Mouse (Mus musculus) embryonic facial prominence, embryonic 12.5 days (tissue): Measurements from ENCODE around the gene Ablim1. TPM values are rescaled to one million over a fixed set of nuclear protein-coding genes. Genes with fewer than 3 reads are reported as not detected.

Experiments used
- ATAC-seq: fragments of 200-750 bp; cut with Nextera tagmentation; 2 replicates; pipeline ENCODE4 v1.8.0; 2017; ENCODE audit not compliant: insufficient number of reproducible peaks, insufficient read depth, low FRiP score, low TSS enrichment
- H3K27ac ChIP-seq: fragments of 300-500 bp; sonication (generic); 2 replicates; pipeline ENCODE4 v1.5.1; 2016; ENCODE audit warnings: mild to moderate bottlenecking
- H3K27me3 ChIP-seq: fragments of 300-500 bp; sonication (generic); 2 replicates; pipeline ENCODE4 v1.6.1; 2016; ENCODE audit warnings: mild to moderate bottlenecking, moderate library complexity
- H3K36me3 ChIP-seq: fragments of 300-500 bp; sonication (generic); 2 replicates; pipeline ENCODE4 v1.6.1; 2016; ENCODE audit warnings: mild to moderate bottlenecking
- H3K4me1 ChIP-seq: fragments of 300-500 bp; sonication (generic); 2 replicates; pipeline ENCODE4 v1.6.1; 2016
- H3K4me2 ChIP-seq: fragments of 300-500 bp; sonication (generic); replicated peaks from 2 replicates; pipeline ENCODE4 v1.6.1; 2016; ENCODE audit warnings: mild to moderate bottlenecking, moderate library complexity
- H3K4me3 ChIP-seq: fragments of 300-500 bp; sonication (generic); 2 replicates; pipeline ENCODE4 v1.5.1; 2016; ENCODE audit warnings: mild to moderate bottlenecking
- H3K9ac ChIP-seq: fragments of 300-500 bp; sonication (generic); 2 replicates; pipeline ENCODE4 v1.6.1; 2016; ENCODE audit warnings: mild to moderate bottlenecking, moderate library complexity
- H3K9me3 ChIP-seq: fragments of 300-500 bp; sonication (generic); 2 replicates; pipeline ENCODE4 v1.6.1; 2016; ENCODE audit warnings: mild to moderate bottlenecking, moderate library complexity
- WGBS: fragments of 180-500 bp; shearing (Covaris S2); methylation state at CpG from one replicate; pipeline ENCODE4 v1.1.7; 2016; 5-methylcytosine and 5-hydroxymethylcytosine counted together
- polyA plus RNA-seq: library from polyadenylated mRNA; unstranded; fragments of >200 nt; fragmentation: Nextera tagmentation; extraction: Ambion mirVana; gene quantifications from 2 replicates; pipeline ENCODE4 v1.2.1, GENCODE M21; 2016

Gene Ablim1
- polyA plus RNA-seq, 1 experiment from 2014 or later: 32.0 TPM

DNA sequence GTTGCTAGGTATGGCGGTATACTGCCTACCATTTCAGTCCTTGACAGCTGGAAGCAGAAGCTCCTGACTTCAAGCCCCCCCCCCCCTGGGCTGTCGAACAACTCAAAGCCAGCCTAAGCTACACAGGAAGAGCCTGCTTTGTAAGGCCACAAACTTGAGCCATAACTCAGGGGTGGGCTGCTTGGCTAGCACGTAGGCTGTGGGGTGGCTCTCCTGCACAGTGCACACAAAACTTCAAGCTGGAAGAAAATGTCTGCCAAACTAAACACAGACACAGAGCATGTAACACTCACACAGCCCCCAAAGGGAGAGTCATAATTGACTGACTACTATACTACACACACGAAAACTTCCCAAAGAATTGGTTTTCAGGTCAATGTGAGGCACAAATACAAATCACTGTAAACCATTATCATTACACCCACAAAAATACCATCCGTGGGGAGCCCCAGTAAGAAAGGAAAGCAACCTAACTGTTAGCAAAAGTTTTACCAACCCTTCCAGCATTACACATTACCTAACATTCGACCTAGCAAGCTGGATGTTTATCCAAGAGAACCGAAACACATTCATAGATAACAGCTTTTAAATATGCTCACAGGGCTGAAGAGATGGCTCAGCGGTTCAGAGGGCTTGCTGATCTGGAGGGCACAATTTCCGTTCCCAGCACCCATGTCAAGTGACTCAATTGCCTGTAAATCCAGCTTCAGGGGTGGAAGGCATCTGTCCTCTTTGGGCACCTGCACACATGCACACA lies 61.8 kb downstream of the Ablim1 start:
- Histone ChIP-seq H3K27me3 (no peaks in the 10 kb centered on the region), H3K36me3 (no peaks in the 10 kb centered on the region), H3K4me2 (no peak overlapping the region), H3K9ac (no peak overlapping the region), H3K4me1 (peaks cover 7% of the 10 kb centered on the region; the same call in 1 of the 2 replicates), H3K27ac (no peak overlapping the region; the same call in 1 of the 2 replicates), H3K9me3 (no peaks in the 10 kb centered on the region), H3K4me3 (no peak overlapping the region)
- no peak for ATAC-seq
- WGBS: 65% methylated on average over 9 of the region's 9 CpGs

DNA sequence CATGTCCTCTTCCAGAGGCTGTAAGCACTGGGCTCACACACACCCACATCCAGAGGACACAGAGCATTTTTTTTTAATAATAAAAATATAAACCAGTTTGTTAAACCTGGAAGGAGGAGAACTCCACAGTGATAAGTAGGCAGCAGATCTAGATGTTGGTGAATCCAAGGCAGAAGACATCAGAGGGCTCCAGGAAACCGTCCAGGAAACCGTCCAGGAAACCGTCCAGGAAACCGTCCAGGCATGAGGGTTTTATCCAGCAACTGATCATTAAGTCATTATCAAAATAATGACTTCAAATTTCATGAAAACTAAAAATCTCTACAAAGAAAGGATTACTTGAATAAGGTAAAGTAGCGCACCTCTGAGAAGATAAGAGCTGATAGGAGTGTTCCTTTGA lies 65.9 kb downstream of the Ablim1 start:
- H3K9ac ChIP-seq: no peak overlapping the region
- H3K27ac ChIP-seq: no peak overlapping the region
- no peaks in the 10 kb centered on the region for H3K27me3 ChIP-seq
- no peaks in the 10 kb centered on the region for H3K9me3 ChIP-seq
- no peak overlapping the region for H3K4me2 ChIP-seq
- peaks cover 12% of the 10 kb centered on the region; the same call in 1 of the 2 replicates for H3K4me1 ChIP-seq
- no peak for ATAC-seq
- WGBS: 88% methylated on average over 5 of the region's 5 CpGs
- no peak overlapping the region for H3K4me3 ChIP-seq
- no peaks in the 10 kb centered on the region for H3K36me3 ChIP-seq

DNA sequence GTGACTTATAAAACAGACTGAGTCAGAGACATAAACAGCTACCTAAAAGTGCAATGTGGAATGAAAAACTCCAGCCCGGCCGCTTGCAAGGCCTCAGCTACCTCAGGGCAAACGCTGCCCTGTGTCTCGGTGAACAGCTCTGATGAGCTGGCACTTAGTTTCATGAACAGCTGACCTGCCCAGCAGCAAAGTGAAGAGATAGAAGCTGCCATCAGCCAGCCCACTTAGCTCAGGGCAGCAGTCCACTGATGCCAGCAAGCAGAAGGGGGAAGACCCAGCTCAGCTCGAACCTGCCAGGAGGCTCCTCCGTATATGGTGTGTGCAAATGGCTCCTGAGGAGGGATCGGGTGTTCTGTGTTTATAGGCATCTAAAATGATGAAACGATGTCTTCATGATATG lies 67.5 kb downstream of the Ablim1 start:
- Histone ChIP-seq H3K36me3 (no peaks in the 10 kb centered on the region), H3K4me3 (no peak overlapping the region), H3K9ac (no peak overlapping the region), H3K4me1 (peaks cover 13% of the 10 kb centered on the region; the same call in 1 of the 2 replicates), H3K27ac (no peak overlapping the region), H3K9me3 (no peaks in the 10 kb centered on the region), H3K4me2 (no peak overlapping the region), H3K27me3 (no peaks in the 10 kb centered on the region)
- 62% methylated on average over 8 of the region's 8 CpGs for WGBS
- ATAC-seq: no peak

DNA sequence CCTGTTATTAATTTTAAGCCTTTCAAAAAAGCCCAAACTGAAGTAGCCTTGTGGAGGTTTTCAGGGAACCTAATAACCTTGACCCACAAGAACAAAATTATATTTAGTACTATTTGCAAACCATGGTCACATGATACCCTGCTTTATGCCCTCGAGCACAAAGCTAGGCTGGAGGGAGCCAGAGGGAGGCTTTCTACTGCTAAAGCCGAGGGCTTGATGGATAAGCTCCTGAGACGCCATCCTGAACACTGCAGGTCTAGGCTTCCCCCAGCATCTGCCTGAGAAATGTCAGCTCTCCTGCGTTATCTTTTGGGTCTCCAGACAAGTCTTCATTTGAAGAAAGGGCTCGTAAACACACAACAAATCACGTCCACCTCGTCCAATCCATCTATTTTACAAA lies 70.4 kb downstream of the Ablim1 start:
- 53% methylated on average over 7 of the region's 7 CpGs for WGBS
- H3K4me1 ChIP-seq: peaks cover 15% of the 10 kb centered on the region; the same call in 1 of the 2 replicates
- H3K27ac ChIP-seq: no peak overlapping the region
- H3K9me3 ChIP-seq: no peaks in the 10 kb centered on the region
- no peak for ATAC-seq
- H3K27me3 ChIP-seq: no peaks in the 10 kb centered on the region
- H3K36me3 ChIP-seq: no peaks in the 10 kb centered on the region
- H3K4me3 ChIP-seq: no peak overlapping the region
- no peak overlapping the region for H3K4me2 ChIP-seq
- no peak overlapping the region for H3K9ac ChIP-seq

DNA sequence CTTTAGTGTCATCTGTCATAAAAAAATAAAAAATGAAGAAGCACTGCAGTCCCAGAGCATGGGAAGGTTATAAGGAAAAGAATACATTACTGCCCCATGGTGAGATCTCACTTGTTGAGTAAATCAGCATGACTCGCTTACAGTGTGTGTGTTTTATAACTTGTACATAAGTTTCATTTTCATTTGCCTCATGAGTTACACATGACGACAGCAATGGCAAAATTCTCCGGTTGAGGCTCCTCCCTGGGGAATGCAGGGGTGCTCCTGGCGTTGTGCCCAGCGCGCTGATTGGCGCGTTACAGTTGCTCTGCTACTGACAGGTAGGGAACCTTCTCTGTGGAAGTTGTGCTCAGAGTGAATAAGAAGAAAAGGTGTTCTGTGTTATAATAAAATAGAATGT lies 71.1 kb downstream of the Ablim1 start:
- no peaks in the 10 kb centered on the region for H3K9me3 ChIP-seq
- no peaks in the 10 kb centered on the region for H3K27me3 ChIP-seq
- WGBS: 67% methylated on average over 8 of the region's 8 CpGs
- no peak overlapping the region for H3K4me2 ChIP-seq
- no peak overlapping the region for H3K9ac ChIP-seq
- H3K27ac ChIP-seq: no peak overlapping the region
- no peak for ATAC-seq
- peaks cover 15% of the 10 kb centered on the region; the same call in 1 of the 2 replicates for H3K4me1 ChIP-seq
- no peaks in the 10 kb centered on the region for H3K36me3 ChIP-seq
- H3K4me3 ChIP-seq: no peak overlapping the region

DNA sequence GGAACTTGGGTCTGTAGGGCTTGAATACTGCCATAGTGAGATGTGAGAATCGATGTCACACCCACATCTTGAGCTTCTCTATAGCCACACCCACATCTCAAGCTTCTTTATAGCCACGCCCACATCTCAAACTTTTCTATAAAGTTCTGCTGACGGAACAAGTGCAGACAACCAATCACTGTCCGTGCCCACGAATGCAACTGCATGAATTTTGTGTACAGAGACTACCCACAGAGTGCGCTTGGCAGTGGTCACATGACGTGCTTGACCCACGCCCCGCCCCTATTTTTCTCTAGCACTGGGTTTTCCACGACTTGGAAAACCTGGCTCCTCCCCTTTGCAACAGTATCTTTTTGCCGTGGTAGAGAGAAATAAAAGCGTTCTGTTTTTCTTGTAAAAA lies 71.5 kb downstream of the Ablim1 start:
- Histone ChIP-seq H3K9ac (no peak overlapping the region), H3K9me3 (no peaks in the 10 kb centered on the region), H3K4me1 (peaks cover 15% of the 10 kb centered on the region; the same call in 1 of the 2 replicates), H3K36me3 (no peaks in the 10 kb centered on the region), H3K4me2 (no peak overlapping the region), H3K27me3 (no peaks in the 10 kb centered on the region), H3K4me3 (no peak overlapping the region), H3K27ac (no peak overlapping the region)
- WGBS: 78% methylated on average over 12 of the region's 12 CpGs
- ATAC-seq: no peak

DNA sequence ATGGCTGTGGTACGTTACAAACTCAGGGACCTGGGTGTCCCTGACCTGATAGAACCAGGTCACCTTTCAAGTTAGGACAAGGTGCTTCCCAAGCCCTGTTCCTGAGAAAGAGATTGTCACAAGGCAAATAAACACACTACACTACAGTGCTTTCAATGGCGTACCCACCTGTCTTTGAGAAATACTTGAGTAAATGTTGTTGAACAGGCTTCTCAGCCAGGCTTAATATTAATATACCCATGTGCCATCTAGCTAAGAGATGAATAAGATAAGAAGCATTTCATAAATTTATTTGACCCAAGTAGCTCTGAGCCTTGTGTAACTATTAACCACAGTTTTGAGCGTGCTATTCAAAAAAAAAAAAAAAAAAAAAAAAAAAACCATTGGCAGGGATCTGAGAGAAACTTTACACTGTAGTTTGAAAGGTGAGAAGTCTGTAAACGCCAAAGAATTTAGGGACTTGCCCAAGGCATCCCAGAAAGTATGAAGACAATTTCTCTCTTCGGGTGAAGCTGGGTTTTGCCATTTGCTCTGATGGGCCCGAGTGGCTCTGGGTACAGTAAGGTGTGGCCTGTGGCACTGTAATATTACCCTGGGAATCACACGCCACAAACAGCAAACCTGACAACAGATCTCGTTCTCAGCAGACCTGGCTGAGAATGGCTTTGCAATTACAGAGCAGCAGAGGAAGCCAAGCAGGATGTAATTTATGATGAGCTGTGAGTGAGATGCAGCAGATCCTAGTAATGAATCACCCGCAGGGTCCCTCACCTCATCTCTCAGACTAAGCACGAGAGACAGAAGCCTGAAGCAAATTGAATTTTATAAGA lies 73.1 kb downstream of the Ablim1 start:
- Histone ChIP-seq H3K36me3 (no peaks in the 10 kb centered on the region), H3K9me3 (no peaks in the 10 kb centered on the region), H3K9ac (no peak overlapping the region), H3K27me3 (no peaks in the 10 kb centered on the region), H3K4me3 (no peak overlapping the region), H3K4me2 (no peak overlapping the region), H3K27ac (no peak overlapping the region), H3K4me1 (peaks cover 13% of the 10 kb centered on the region; the same call in 1 of the 2 replicates)
- WGBS: 57% methylated on average over 10 of the region's 10 CpGs
- ATAC-seq: no peak

DNA sequence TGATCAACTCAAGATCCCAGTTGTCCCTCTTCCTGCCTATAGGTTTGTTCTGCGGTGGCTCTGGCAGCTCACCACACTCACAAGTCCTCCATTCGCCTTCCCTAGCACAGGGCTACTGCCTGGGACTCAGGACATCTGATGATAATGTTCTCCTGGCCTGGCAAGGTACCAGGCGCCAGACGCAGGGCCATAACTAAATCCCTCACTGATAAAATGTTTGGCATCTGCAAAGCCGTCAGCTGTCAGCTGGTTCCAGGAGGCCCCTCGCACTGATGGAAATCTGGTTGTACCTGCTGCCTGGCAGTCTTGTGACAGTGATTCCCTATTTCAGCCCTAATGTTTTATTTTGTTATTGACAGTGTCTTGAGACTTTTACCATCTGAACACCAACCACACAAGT lies 74.5 kb downstream of the Ablim1 start:
- peaks cover 13% of the 10 kb centered on the region; the same call in 1 of the 2 replicates for H3K4me1 ChIP-seq
- H3K9ac ChIP-seq: no peak overlapping the region
- H3K27ac ChIP-seq: no peak overlapping the region
- no peaks in the 10 kb centered on the region for H3K27me3 ChIP-seq
- ATAC-seq: no peak
- no peaks in the 10 kb centered on the region for H3K9me3 ChIP-seq
- H3K4me3 ChIP-seq: no peak overlapping the region
- 80% methylated on average over 6 of the region's 6 CpGs for WGBS
- H3K36me3 ChIP-seq: no peaks in the 10 kb centered on the region
- H3K4me2 ChIP-seq: no peak overlapping the region

DNA sequence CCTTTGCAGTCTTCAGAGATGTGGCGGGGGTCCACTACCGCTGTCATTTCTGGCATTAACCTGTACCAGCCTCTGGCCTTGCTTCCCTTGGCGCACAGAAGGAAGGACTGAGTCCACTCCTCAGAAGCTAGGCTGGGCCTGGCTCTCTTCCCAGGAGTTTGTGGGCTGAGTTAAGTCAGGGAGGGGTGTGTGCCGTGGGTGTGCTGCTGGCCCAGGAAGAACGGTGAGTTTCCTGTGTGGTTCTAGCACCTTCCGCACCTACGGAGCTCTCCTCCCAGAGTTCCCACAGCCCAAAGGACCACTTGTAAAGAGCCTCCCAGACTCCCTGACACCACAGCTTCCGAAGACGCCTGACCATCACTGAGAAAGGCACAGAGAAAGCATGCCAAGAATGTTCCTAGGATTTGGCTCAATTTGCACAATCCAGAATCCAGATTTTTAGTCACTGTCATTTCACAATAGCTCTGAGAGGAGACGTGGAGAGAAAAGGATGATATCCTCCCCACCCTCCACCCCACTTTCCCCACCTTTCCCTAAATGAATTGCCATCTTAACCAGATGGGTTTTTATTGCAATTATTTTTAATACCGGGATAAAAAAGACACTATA lies 75.4 kb downstream of the Ablim1 start:
- no peaks in the 10 kb centered on the region for H3K36me3 ChIP-seq
- ATAC-seq: no peak
- no peaks in the 10 kb centered on the region for H3K27me3 ChIP-seq
- H3K4me1 ChIP-seq: peaks cover 13% of the 10 kb centered on the region; the same call in 1 of the 2 replicates
- no peak overlapping the region for H3K27ac ChIP-seq
- no peak overlapping the region for H3K4me2 ChIP-seq
- H3K9ac ChIP-seq: no peak overlapping the region
- WGBS: 78% methylated on average over 11 of the region's 11 CpGs
- H3K9me3 ChIP-seq: no peaks in the 10 kb centered on the region
- no peak overlapping the region for H3K4me3 ChIP-seq

DNA sequence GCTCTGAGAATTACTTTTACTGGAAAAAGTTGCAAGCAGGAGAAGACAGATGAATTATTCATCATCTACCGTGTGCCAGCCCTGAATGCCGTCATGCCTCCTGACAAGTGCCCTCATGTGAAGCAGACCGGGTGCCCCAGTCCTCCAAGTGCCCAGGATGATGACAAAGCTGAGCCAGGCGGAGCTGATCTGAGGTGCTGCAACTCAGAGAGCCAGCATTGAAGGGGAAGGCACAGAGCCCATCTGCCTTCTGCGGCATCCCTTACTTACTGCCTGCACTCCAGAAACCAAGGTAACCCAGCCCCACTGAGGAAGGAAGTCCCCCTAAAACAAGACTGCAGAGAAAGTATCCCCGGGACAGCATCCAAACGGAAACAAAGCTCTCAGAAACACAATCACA lies 76.3 kb downstream of the Ablim1 start:
- H3K9ac ChIP-seq: no peak overlapping the region
- WGBS: 80% methylated on average over 7 of the region's 7 CpGs

DNA sequence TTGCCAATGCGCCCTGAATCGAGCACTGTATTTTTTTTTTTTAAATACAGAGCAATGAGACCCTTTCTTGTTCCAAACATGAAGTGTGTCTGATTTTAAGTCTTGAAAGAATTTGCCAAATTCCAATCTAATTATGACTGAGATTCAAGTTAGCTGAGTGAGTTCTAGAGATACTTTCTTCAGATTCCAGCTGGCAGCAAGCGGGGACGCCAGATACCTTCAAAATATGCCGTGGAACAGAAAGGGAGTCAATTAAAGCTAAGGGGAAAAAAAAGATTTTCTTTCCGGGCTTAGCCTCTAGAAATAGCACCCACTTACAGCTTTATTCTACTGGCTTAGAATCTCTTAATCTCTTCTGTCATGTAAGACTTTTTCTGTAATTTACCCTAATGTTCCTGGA lies 77.2 kb downstream of the Ablim1 start:
- Histone ChIP-seq H3K27ac (no peak overlapping the region), H3K4me2 (no peak overlapping the region), H3K4me1 (0 out of 2 replicates have a peak, but pooled peaks cover 2% of the 10 kb centered on the region), H3K9me3 (no peaks in the 10 kb centered on the region), H3K4me3 (no peak overlapping the region), H3K36me3 (no peaks in the 10 kb centered on the region), H3K27me3 (no peaks in the 10 kb centered on the region), H3K9ac (no peak overlapping the region)
- 54% methylated on average over 6 of the region's 6 CpGs for WGBS
- ATAC-seq: no peak

More for the DNA sequence above, 76.3 kb downstream of the Ablim1 start:
- H3K27me3 ChIP-seq: no peaks in the 10 kb centered on the region
- no peak for ATAC-seq
- no peak overlapping the region for H3K4me3 ChIP-seq
- no peak overlapping the region for H3K27ac ChIP-seq
- H3K4me1 ChIP-seq: peaks cover 7% of the 10 kb centered on the region; the same call in 1 of the 2 replicates
- H3K4me2 ChIP-seq: no peak overlapping the region
- H3K9me3 ChIP-seq: no peaks in the 10 kb centered on the region
- H3K36me3 ChIP-seq: no peaks in the 10 kb centered on the region
